Mouse (Mus musculus): ENCODE results near the gene Aldob. TPM values are rescaled to one million over a fixed set of nuclear protein-coding genes. Genes with fewer than 3 reads are reported as not detected.

Aldob gene
- polyA plus RNA-seq, 1 experiment from 2014 or later: 0.14 TPM

DNA sequence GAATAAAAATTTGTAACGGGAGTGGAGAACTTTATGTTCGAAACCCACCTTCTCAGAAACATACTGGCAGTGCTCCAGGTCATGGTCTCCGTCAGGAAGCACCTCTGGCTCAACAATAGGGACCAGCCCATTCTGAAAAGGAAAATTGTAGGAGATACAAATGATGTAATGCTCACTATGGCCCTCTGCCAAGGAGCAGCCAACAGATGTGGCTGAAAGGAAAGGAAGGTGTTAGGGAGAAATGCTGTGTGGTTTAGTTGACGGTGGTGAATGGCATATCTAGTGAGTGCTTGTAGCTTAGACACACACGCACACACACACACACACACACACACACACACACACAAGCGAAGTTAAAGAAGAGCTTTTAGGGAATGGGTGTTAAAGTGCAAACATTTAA lies 9.7 kb downstream of the Aldob start:
- Histone ChIP-seq H3K4me2 (ENCODE audit: low read length) (no peak overlapping the region), H3K9me3 (ENCODE audit: control insufficient read depth, low read length) (no peaks in the 10 kb centered on the region), H3K36me3 (ENCODE audit: control insufficient read depth, insufficient read depth) (no peaks in the 10 kb centered on the region), H3K4me1 (replicated peaks; ENCODE audit: control insufficient read depth, insufficient read depth, low read length) (no peaks in the 10 kb centered on the region), H3K27ac (ENCODE audit: low read length) (no peak overlapping the region), H3K27me3 (replicated peaks; ENCODE audit: control insufficient read depth, insufficient read depth, low read length) (no peaks in the 10 kb centered on the region), H3K9ac (replicated peaks; ENCODE audit: low read depth, low read length) (no peak overlapping the region), H3K4me3 (replicated peaks; ENCODE audit: low read length) (no peak overlapping the region)
- ATAC-seq: no peak
- 52% methylated on average over 6 of the region's 6 CpGs for WGBS

DNA sequence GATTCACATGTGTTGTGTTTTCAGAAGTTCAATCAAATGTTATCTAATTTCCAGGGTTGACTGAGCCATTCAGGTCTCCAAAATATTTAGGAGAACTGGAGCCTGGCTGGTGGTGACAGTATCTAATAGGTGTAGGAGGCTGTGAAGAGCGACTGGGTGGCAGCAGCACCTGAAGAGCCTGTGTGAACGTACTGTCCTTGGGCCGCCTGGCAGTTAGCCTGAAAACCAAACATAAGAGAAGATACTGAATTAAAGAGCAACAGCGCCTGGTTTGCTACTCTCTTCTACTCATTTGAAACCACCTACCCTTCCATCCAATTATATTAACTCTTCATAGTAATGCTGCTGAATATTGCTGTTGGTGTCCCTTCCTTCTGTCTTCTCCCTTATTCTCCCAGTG lies 12.7 kb downstream of the Aldob start:
- Histone ChIP-seq H3K36me3 (ENCODE audit: control insufficient read depth, insufficient read depth) (peaks cover 5% of the 10 kb centered on the region; the same call in 1 of the 2 replicates), H3K27ac (ENCODE audit: low read length) (no peak overlapping the region), H3K9me3 (ENCODE audit: control insufficient read depth, low read length) (no peaks in the 10 kb centered on the region), H3K4me1 (replicated peaks; ENCODE audit: control insufficient read depth, insufficient read depth, low read length) (no peaks in the 10 kb centered on the region), H3K27me3 (replicated peaks; ENCODE audit: control insufficient read depth, insufficient read depth, low read length) (no peaks in the 10 kb centered on the region), H3K9ac (replicated peaks; ENCODE audit: low read depth, low read length) (no peak overlapping the region), H3K4me2 (ENCODE audit: low read length) (no peak overlapping the region), H3K4me3 (replicated peaks; ENCODE audit: low read length) (no peak overlapping the region)
- ATAC-seq: no peak
- 91% methylated on average over 4 of the region's 4 CpGs for WGBS

DNA sequence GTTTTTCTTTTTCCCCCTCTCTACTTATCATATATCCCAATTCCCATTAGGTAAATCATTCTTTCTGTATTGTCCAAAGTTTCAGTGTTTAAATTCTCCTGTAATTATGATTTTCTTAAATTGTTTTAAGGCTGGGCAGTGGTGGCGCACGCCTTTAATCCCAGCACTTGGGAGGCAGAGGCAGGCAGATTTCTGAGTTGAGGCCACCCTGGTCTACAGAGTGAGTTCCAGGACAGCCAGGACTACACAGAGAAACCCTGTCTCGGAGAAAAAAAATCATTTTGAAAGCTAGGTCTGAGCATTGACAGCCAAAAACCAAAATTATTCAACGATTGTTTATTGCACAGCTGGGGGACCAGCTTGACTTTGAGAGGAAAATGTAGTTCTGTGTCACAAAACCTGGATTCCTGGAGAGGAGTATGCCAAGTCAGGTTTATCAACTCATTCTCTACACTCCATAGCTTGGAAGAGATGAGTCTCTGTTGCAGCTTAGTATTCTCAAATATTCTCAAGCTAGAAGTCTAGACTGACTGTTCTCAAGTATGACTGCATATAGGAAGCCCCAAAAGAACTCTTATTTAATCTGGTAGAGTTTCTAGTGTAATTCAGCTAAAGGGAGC lies 13.6 kb downstream of the Aldob start:
- H3K27me3 ChIP-seq (replicated peaks; ENCODE audit: control insufficient read depth, insufficient read depth, low read length): no peaks in the 10 kb centered on the region

DNA sequence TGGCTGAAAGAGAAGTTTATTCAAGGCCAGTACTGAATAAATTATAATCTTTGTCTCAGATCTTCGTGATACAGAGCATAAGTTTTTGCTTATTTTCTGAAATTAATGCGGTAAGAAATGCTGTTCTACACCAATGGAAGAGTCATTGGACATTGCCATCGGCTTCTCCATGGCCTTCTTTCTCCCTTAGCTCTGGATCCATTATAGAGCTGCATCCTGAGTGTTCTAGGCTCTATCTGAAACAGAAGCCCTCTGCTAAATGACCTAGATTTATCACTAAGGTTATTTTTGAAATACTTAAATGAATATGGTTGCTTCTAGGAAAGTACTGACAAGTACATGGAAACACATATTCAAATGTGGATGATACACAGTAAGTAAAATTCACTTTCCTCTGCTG lies 14.3 kb downstream of the Aldob start:
- H3K4me2 ChIP-seq (ENCODE audit: low read length): no peak overlapping the region
- 90% methylated on average over 3 of the region's 3 CpGs for WGBS

More for the DNA sequence above, 13.6 kb downstream of the Aldob start:
- peaks cover under 1% of the 10 kb centered on the region; the same call in 1 of the 2 replicates for H3K9me3 ChIP-seq (ENCODE audit: control insufficient read depth, low read length)
- H3K4me1 ChIP-seq (replicated peaks; ENCODE audit: control insufficient read depth, insufficient read depth, low read length): no peaks in the 10 kb centered on the region
- no peak for ATAC-seq
- WGBS: 93% methylated on average over 4 of the region's 4 CpGs
- H3K27ac ChIP-seq (ENCODE audit: low read length): no peak overlapping the region
- H3K4me2 ChIP-seq (ENCODE audit: low read length): no peak overlapping the region
- no peak overlapping the region for H3K4me3 ChIP-seq (replicated peaks; ENCODE audit: low read length)
- peaks cover 10% of the 10 kb centered on the region for H3K36me3 ChIP-seq (ENCODE audit: control insufficient read depth, insufficient read depth)
- no peak overlapping the region for H3K9ac ChIP-seq (replicated peaks; ENCODE audit: low read depth, low read length)

DNA sequence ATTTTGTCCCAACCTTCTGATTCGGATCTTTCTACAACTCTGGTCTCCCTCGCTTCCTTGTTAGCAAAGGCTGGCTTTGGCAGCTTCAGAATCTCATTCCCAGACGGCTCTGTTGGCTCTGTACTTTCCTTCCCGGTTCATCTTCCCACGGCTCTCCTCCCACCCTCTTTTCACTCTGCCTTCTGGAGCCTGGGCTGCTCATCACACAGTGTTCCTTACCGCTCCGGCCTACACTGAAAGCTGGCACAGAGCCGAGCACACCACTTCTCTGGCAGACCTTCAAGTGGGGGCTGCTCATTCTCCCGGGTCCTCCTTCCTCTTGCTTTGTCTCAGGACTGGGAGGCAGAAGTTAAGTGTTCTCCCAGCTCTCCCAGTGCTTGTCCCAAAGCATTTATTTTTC lies 26.8 kb downstream of the Aldob start:
- Histone ChIP-seq H3K27ac (ENCODE audit: low read length) (no peak overlapping the region), H3K4me1 (replicated peaks; ENCODE audit: control insufficient read depth, insufficient read depth, low read length) (peaks cover 16% of the 10 kb centered on the region), H3K36me3 (ENCODE audit: control insufficient read depth, insufficient read depth) (peaks cover 5% of the 10 kb centered on the region), H3K9ac (replicated peaks; ENCODE audit: low read depth, low read length) (no peak overlapping the region), H3K27me3 (replicated peaks; ENCODE audit: control insufficient read depth, insufficient read depth, low read length) (no peaks in the 10 kb centered on the region), H3K4me2 (ENCODE audit: low read length) (peak overlapping the region; percentile 78), H3K4me3 (replicated peaks; ENCODE audit: low read length) (0 out of 2 replicates have a peak overlapping the region, but pooled peaks have one; percentile 0), H3K9me3 (ENCODE audit: control insufficient read depth, low read length) (no peaks in the 10 kb centered on the region)
- 50% methylated on average over 9 of the region's 9 CpGs for WGBS
- no peak for ATAC-seq

More for the DNA sequence above, 14.3 kb downstream of the Aldob start:
- H3K4me3 ChIP-seq (replicated peaks; ENCODE audit: low read length): no peak overlapping the region
- peaks cover 17% of the 10 kb centered on the region for H3K36me3 ChIP-seq (ENCODE audit: control insufficient read depth, insufficient read depth)
- no peaks in the 10 kb centered on the region for H3K4me1 ChIP-seq (replicated peaks; ENCODE audit: control insufficient read depth, insufficient read depth, low read length)
- H3K27ac ChIP-seq (ENCODE audit: low read length): no peak overlapping the region
- peaks cover 8% of the 10 kb centered on the region for H3K9me3 ChIP-seq (ENCODE audit: control insufficient read depth, low read length)
- ATAC-seq: no peak
- no peaks in the 10 kb centered on the region for H3K27me3 ChIP-seq (replicated peaks; ENCODE audit: control insufficient read depth, insufficient read depth, low read length)
- no peak overlapping the region for H3K9ac ChIP-seq (replicated peaks; ENCODE audit: low read depth, low read length)

DNA sequence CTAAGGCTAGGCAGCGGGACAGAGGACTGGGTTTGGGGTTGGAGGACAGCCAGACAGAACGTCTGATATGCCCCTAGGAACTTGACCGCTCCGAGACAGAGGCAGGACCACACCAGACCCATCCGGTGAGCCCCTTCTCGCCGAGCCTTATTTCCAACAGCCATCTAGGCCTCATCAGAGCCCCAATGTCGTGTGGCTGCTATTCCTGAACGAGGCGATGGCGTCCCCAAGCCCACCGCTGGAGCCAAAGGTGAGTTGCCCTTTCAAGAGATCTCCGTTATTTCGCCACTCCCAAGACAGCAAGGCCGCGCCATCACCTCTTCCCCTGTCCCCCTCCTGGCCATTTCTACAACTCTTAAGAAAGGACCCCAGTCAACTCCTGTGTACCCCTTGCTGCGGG lies 28.0 kb downstream of the Aldob start:
- H3K9me3 ChIP-seq (ENCODE audit: control insufficient read depth, low read length): no peaks in the 10 kb centered on the region
- peaks cover 16% of the 10 kb centered on the region for H3K4me1 ChIP-seq (replicated peaks; ENCODE audit: control insufficient read depth, insufficient read depth, low read length)
- H3K4me2 ChIP-seq (ENCODE audit: low read length): peak overlapping the region; percentile 78
- ATAC-seq: no peak
- WGBS: 0% methylated on average over 17 of the region's 17 CpGs
- H3K9ac ChIP-seq (replicated peaks; ENCODE audit: low read depth, low read length): peak overlapping the region; percentile 77
- H3K36me3 ChIP-seq (ENCODE audit: control insufficient read depth, insufficient read depth): peaks cover 5% of the 10 kb centered on the region
- H3K4me3 ChIP-seq (replicated peaks; ENCODE audit: low read length): peak overlapping the region; percentile 76
- H3K27me3 ChIP-seq (replicated peaks; ENCODE audit: control insufficient read depth, insufficient read depth, low read length): no peaks in the 10 kb centered on the region
- 0 out of 2 replicates have a peak overlapping the region, but pooled peaks have one; percentile 0 for H3K27ac ChIP-seq (ENCODE audit: low read length)

DNA sequence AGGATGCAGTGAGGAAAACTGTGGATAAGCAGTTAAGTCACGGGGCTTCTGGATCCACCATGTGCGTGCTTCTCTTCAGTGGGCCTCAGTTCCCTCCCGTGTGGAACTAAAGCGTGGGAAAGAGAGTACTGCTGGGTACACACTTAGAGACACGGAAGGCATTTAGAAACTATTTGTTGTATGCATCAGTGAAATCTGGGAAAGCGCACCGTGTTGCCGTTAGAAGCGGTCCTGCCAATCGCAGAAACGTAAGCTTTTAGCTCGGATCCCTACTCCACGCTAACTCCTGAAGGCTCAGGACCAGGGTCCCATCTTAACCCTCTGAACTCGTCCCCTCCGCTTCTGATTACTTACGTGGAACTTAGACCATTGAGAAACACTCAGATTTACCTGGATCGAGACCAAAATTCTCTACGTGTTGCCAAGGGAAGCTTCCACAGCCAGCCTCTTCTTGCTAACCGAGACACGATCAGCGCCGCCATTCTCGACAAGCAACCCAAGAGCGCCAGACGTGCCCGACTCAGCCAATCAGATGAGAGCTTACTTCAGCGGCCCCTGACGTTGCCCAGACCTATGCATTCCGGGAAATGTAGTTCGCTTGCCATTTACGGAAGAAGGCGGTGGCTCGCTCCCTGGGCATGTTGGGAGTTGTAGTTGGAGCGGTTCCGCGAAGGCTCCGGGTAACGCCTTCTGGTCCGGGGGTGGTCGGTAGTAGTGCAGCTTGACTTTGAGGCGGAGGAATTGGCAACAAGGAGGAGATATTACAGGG lies 28.6 kb downstream of the Aldob start, which contains the start of the genes Mrpl50 and Zfp189:
Gene Mrpl50, minus strand, starts transcription at position 522 of the 769 bp plus-strand sequence.
Gene Zfp189, plus strand, starts transcription at position 605 of the 769 bp plus-strand sequence.
- peak within 1 kb of the TSS; percentile 78 for H3K4me2 ChIP-seq (ENCODE audit: low read length)
- H3K4me1 ChIP-seq (replicated peaks; ENCODE audit: control insufficient read depth, insufficient read depth, low read length): peaks cover 16% of the 10 kb centered on the region
- peaks cover 5% of the 10 kb centered on the region; the same call in 1 of the 2 replicates for H3K36me3 ChIP-seq (ENCODE audit: control insufficient read depth, insufficient read depth)
- H3K27ac ChIP-seq (ENCODE audit: low read length): peak within 1 kb of the TSS; percentile 82
- ATAC-seq: peak; percentile 99
- H3K9ac ChIP-seq (replicated peaks; ENCODE audit: low read depth, low read length): peak within 1 kb of the TSS; percentile 77
- no peaks in the 10 kb centered on the region for H3K9me3 ChIP-seq (ENCODE audit: control insufficient read depth, low read length)
- H3K27me3 ChIP-seq (replicated peaks; ENCODE audit: control insufficient read depth, insufficient read depth, low read length): no peaks in the 10 kb centered on the region
- peak within 1 kb of the TSS; percentile 76 for H3K4me3 ChIP-seq (replicated peaks; ENCODE audit: low read length)
- WGBS: under 1% methylated on average over 41 of the region's 41 CpGs

DNA sequence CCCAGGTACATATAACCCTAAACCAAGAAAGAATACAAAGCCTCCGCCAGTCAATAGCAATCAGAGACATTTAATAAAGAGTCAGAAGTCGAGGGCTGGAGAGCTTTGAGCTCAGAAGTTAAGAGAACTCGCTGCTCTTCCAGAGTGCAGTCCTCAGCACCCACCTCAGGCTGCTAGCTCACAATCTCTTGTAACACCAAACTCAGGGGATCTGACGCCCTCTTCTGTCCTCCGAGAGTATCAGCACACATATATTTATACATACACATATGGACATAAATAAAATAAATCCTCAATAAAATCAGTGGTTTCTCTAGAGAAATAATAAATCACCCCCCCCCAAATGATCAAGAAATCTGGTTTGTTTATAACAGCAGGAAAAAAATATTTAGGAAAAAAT lies 29.9 kb downstream of the Aldob start:
- no peaks in the 10 kb centered on the region for H3K9me3 ChIP-seq (ENCODE audit: control insufficient read depth, low read length)
- no peak overlapping the region for H3K27ac ChIP-seq (ENCODE audit: low read length)
- H3K4me2 ChIP-seq (ENCODE audit: low read length): no peak overlapping the region
- H3K36me3 ChIP-seq (ENCODE audit: control insufficient read depth, insufficient read depth): peaks cover under 1% of the 10 kb centered on the region; the same call in 1 of the 2 replicates
- H3K27me3 ChIP-seq (replicated peaks; ENCODE audit: control insufficient read depth, insufficient read depth, low read length): no peaks in the 10 kb centered on the region
- no peak overlapping the region for H3K4me3 ChIP-seq (replicated peaks; ENCODE audit: low read length)
- peaks cover 16% of the 10 kb centered on the region for H3K4me1 ChIP-seq (replicated peaks; ENCODE audit: control insufficient read depth, insufficient read depth, low read length)
- H3K9ac ChIP-seq (replicated peaks; ENCODE audit: low read depth, low read length): no peak overlapping the region
- 79% methylated on average over 5 of the region's 5 CpGs for WGBS
- no peak for ATAC-seq

DNA sequence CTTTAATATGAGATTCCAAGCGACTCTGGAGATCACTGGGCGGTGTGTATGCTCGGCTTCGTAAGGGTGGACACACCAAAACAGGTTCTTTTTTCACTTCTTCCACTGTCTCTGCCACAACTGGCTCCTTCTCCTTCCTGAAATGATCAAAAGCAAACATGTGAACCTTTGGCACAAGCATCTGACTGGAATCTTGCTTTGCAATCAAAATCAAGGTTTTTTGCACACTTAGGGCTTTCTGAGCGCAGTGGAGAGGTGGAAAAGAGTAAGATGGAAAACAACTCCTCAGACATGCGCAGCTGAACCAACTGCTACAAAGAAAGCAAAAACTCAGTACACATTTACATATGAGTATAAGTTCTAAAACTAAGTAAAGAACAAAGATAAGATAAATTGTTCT lies 34.9 kb downstream of the Aldob start:
- no peak for ATAC-seq
- WGBS: 96% methylated on average over 6 of the region's 6 CpGs
- Histone ChIP-seq H3K9me3 (ENCODE audit: control insufficient read depth, low read length) (no peaks in the 10 kb centered on the region), H3K4me2 (ENCODE audit: low read length) (no peak overlapping the region), H3K27me3 (replicated peaks; ENCODE audit: control insufficient read depth, insufficient read depth, low read length) (no peaks in the 10 kb centered on the region), H3K9ac (replicated peaks; ENCODE audit: low read depth, low read length) (no peak overlapping the region), H3K4me3 (replicated peaks; ENCODE audit: low read length) (no peak overlapping the region), H3K27ac (ENCODE audit: low read length) (no peak overlapping the region), H3K4me1 (replicated peaks; ENCODE audit: control insufficient read depth, insufficient read depth, low read length) (peaks cover 5% of the 10 kb centered on the region), H3K36me3 (ENCODE audit: control insufficient read depth, insufficient read depth) (peaks cover 21% of the 10 kb centered on the region)

Measured in forebrain, embryonic 16.5 days (tissue).